Mouse (Mus musculus): ENCODE data around the gene Arf5. TPM values are rescaled to one million over a fixed set of nuclear protein-coding genes. Genes with fewer than 3 reads are reported as not detected.

Gene Arf5
- polyA plus RNA-seq, 1 experiment from 2014 or later = 420 TPM

GRCm38 (mm10) chr6:28399791-28400190 lies 23.6 kb upstream of the Arf5 start:
- DNase-seq (ENCODE audit: low spot score) = no peak
- 93% methylated on average over 4 of the region's 4 CpGs for WGBS
- H3K27ac ChIP-seq (ENCODE audit: low read depth, low read length) = no peak overlapping the region
- peaks cover 6% of the 10 kb centered on the region; the same call in 1 of the 2 replicates for H3K27me3 ChIP-seq (replicated peaks; ENCODE audit: control insufficient read depth, insufficient read depth, low read length)
- H3K4me1 ChIP-seq (ENCODE audit: control insufficient read depth, insufficient read depth, low read length) = peaks cover 12% of the 10 kb centered on the region
- no peak overlapping the region for H3K4me2 ChIP-seq (ENCODE audit: low read length)
- 0 out of 2 replicates have a peak, but pooled peaks cover 3% of the 10 kb centered on the region for H3K9me3 ChIP-seq (replicated peaks; ENCODE audit: control insufficient read depth, low read length)
- H3K4me3 ChIP-seq (ENCODE audit: low read depth, low read length) = no peak overlapping the region
- ATAC-seq = no peak
- H3K36me3 ChIP-seq (ENCODE audit: control insufficient read depth, insufficient read depth, low read length) = no peaks in the 10 kb centered on the region
- H3K9ac ChIP-seq (ENCODE audit: low read length) = no peak overlapping the region

DNA sequence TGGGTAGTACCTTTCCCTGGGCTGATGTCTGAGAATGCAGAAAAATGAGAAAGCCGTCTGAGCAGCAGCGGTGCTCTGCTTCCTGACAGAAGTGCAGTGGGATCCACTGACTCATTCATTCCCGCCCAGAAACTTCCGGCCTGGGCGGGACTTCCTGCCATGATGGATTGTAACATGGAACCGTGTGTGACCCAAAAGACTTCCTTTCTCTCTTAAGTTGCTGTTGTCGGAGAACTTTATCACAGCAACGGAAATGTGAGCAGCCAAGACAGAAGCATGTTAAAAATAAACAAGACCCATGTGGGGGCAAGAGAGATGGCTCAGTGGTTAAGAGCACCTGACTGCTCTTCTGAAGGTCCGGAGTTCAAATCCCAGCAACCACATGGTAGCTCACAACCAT lies 13.3 kb upstream of the Arf5 start:
- ATAC-seq (no peak), DNase-seq (ENCODE audit: low spot score) (no peak)
- no peaks in the 10 kb centered on the region for H3K4me1 ChIP-seq (ENCODE audit: control insufficient read depth, insufficient read depth, low read length)
- no peak overlapping the region for H3K4me2 ChIP-seq (ENCODE audit: low read length)
- H3K36me3 ChIP-seq (ENCODE audit: control insufficient read depth, insufficient read depth, low read length) = no peaks in the 10 kb centered on the region; the same call in 1 of the 2 replicates
- H3K4me3 ChIP-seq (ENCODE audit: low read depth, low read length) = no peak overlapping the region
- WGBS = 90% methylated on average over 9 of the region's 9 CpGs
- no peaks in the 10 kb centered on the region for H3K27me3 ChIP-seq (replicated peaks; ENCODE audit: control insufficient read depth, insufficient read depth, low read length)
- no peak overlapping the region for H3K27ac ChIP-seq (ENCODE audit: low read depth, low read length)
- no peak overlapping the region for H3K9ac ChIP-seq (ENCODE audit: low read length)
- H3K9me3 ChIP-seq (replicated peaks; ENCODE audit: control insufficient read depth, low read length) = no peaks in the 10 kb centered on the region

DNA sequence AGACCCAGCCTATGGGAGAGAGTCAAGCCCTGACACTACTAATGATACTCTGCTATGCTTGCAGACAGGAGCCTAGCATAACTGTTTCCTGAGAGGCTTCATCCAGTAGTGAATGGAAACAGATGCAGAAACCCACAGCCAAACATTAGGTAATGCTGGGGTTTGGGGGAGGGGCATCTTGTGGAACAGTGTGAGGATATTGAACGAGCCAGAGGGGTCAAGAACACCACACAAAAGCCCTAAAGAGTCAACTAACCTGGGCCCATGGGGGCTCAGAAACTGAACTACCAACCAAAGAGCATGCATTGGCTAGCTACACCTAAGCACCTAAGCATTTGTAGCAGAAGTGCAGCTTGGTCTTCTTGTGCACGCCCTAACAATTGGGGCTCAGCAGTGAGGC lies 12.1 kb upstream of the Arf5 start:
- ATAC-seq = no peak
- Histone ChIP-seq H3K27me3 (replicated peaks; ENCODE audit: control insufficient read depth, insufficient read depth, low read length) (no peaks in the 10 kb centered on the region), H3K4me3 (ENCODE audit: low read depth, low read length) (no peak overlapping the region), H3K36me3 (ENCODE audit: control insufficient read depth, insufficient read depth, low read length) (peaks cover 5% of the 10 kb centered on the region), H3K4me2 (ENCODE audit: low read length) (no peak overlapping the region), H3K27ac (ENCODE audit: low read depth, low read length) (no peak overlapping the region), H3K9ac (ENCODE audit: low read length) (no peak overlapping the region), H3K4me1 (ENCODE audit: control insufficient read depth, insufficient read depth, low read length) (no peaks in the 10 kb centered on the region), H3K9me3 (replicated peaks; ENCODE audit: control insufficient read depth, low read length) (no peaks in the 10 kb centered on the region)
- DNase-seq (ENCODE audit: low spot score) = no peak
- 64% methylated on average over 2 of the region's 2 CpGs for WGBS

GRCm38 (mm10) chr6:28416981-28417380 lies 6.4 kb upstream of the Arf5 start:
- no peak for DNase-seq (ENCODE audit: low spot score)
- Histone ChIP-seq H3K27ac (ENCODE audit: low read depth, low read length) (no peak overlapping the region), H3K4me3 (ENCODE audit: low read depth, low read length) (no peak overlapping the region), H3K4me1 (ENCODE audit: control insufficient read depth, insufficient read depth, low read length) (peaks cover 14% of the 10 kb centered on the region), H3K9ac (ENCODE audit: low read length) (no peak overlapping the region), H3K27me3 (replicated peaks; ENCODE audit: control insufficient read depth, insufficient read depth, low read length) (no peaks in the 10 kb centered on the region), H3K9me3 (replicated peaks; ENCODE audit: control insufficient read depth, low read length) (no peaks in the 10 kb centered on the region), H3K36me3 (ENCODE audit: control insufficient read depth, insufficient read depth, low read length) (peaks cover 27% of the 10 kb centered on the region), H3K4me2 (ENCODE audit: low read length) (no peak overlapping the region)
- WGBS = 83% methylated on average over 4 of the region's 4 CpGs
- ATAC-seq = no peak

DNA sequence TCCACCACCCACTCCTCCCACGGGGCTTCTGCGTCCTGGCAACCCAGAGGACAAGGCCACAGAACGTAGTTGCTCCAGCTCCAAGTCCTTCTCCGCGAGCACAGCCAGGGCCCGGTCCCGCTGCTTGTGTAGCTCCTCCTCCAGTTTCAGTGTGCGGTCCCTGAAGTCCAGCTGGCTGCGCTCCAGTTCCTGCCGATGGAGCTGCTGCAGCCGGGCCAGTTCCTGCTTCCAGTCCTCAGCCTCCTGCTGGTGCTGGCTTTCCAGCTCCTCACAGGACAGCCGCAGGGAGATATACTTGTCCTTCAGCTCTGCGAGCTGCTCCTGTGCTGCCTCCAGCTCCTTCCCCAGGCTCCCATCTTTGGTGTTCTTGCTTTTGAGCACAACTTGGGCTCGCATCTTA lies 4.9 kb upstream of the Arf5 start:
- DNase-seq (ENCODE audit: low spot score) (no peak), ATAC-seq (no peak)
- Histone ChIP-seq H3K36me3 (ENCODE audit: control insufficient read depth, insufficient read depth, low read length) (peaks cover 27% of the 10 kb centered on the region), H3K9ac (ENCODE audit: low read length) (no peak overlapping the region), H3K4me3 (ENCODE audit: low read depth, low read length) (no peak overlapping the region), H3K4me2 (ENCODE audit: low read length) (no peak overlapping the region), H3K27ac (ENCODE audit: low read depth, low read length) (no peak overlapping the region), H3K4me1 (ENCODE audit: control insufficient read depth, insufficient read depth, low read length) (peaks cover 17% of the 10 kb centered on the region), H3K9me3 (replicated peaks; ENCODE audit: control insufficient read depth, low read length) (no peaks in the 10 kb centered on the region), H3K27me3 (replicated peaks; ENCODE audit: control insufficient read depth, insufficient read depth, low read length) (no peaks in the 10 kb centered on the region)
- 82% methylated on average over 14 of the region's 14 CpGs for WGBS

GRCm38 (mm10) chr6:28419673-28420072 lies 3.7 kb upstream of the Arf5 start:
- ATAC-seq (no peak), DNase-seq (ENCODE audit: low spot score) (no peak)
- WGBS = 76% methylated on average over 2 of the region's 2 CpGs
- H3K9ac ChIP-seq (ENCODE audit: low read length) = no peak overlapping the region
- peaks cover 27% of the 10 kb centered on the region for H3K36me3 ChIP-seq (ENCODE audit: control insufficient read depth, insufficient read depth, low read length)
- peaks cover 23% of the 10 kb centered on the region for H3K4me1 ChIP-seq (ENCODE audit: control insufficient read depth, insufficient read depth, low read length)
- no peaks in the 10 kb centered on the region for H3K27me3 ChIP-seq (replicated peaks; ENCODE audit: control insufficient read depth, insufficient read depth, low read length)
- H3K9me3 ChIP-seq (replicated peaks; ENCODE audit: control insufficient read depth, low read length) = no peaks in the 10 kb centered on the region
- no peak overlapping the region for H3K27ac ChIP-seq (ENCODE audit: low read depth, low read length)
- no peak overlapping the region for H3K4me3 ChIP-seq (ENCODE audit: low read depth, low read length)
- peak overlapping the region; percentile 82 for H3K4me2 ChIP-seq (ENCODE audit: low read length)

DNA sequence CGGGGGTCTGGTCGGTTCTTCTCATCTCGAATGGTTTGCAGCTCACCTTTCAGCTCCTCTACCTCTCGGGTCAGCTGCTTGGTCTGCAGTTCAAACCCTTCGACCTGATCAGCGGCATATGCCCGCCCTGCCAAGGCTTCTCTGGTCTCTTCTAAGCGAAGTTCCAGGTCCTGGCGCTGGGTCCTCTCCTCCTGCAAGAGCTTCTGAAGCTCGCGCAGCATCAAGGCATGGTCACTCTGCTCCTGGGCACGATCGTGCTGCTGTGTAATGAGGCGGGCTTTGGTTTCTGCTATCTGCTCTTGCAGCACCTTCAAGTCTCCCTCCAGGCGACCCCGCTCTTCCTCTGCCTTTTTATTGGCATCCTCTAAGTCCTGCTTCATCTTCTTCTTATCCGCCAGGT lies 3.0 kb upstream of the Arf5 start:
- Histone ChIP-seq H3K9me3 (replicated peaks; ENCODE audit: control insufficient read depth, low read length) (no peaks in the 10 kb centered on the region), H3K27me3 (replicated peaks; ENCODE audit: control insufficient read depth, insufficient read depth, low read length) (no peaks in the 10 kb centered on the region), H3K4me2 (ENCODE audit: low read length) (peak overlapping the region; percentile 82), H3K4me1 (ENCODE audit: control insufficient read depth, insufficient read depth, low read length) (peaks cover 27% of the 10 kb centered on the region), H3K4me3 (ENCODE audit: low read depth, low read length) (peak overlapping the region; percentile 89), H3K9ac (ENCODE audit: low read length) (0 out of 2 replicates have a peak overlapping the region, but pooled peaks have one; percentile 3), H3K36me3 (ENCODE audit: control insufficient read depth, insufficient read depth, low read length) (peaks cover 25% of the 10 kb centered on the region), H3K27ac (ENCODE audit: low read depth, low read length) (no peak overlapping the region)
- WGBS = 82% methylated on average over 17 of the region's 17 CpGs
- DNase-seq (ENCODE audit: low spot score) (no peak), ATAC-seq (no peak)

- 26% methylated on average over 13 of the region's 13 CpGs for WGBS
- DNase-seq (ENCODE audit: low spot score) = no peak
- no peaks in the 10 kb centered on the region for H3K9me3 ChIP-seq (replicated peaks; ENCODE audit: control insufficient read depth, low read length)
- no peaks in the 10 kb centered on the region for H3K27me3 ChIP-seq (replicated peaks; ENCODE audit: control insufficient read depth, insufficient read depth, low read length)
- H3K4me2 ChIP-seq (ENCODE audit: low read length) = peak overlapping the region; percentile 82
- peak overlapping the region; percentile 89 for H3K4me3 ChIP-seq (ENCODE audit: low read depth, low read length)
- no peak overlapping the region for H3K27ac ChIP-seq (ENCODE audit: low read depth, low read length)
- H3K4me1 ChIP-seq (ENCODE audit: control insufficient read depth, insufficient read depth, low read length) = peaks cover 27% of the 10 kb centered on the region
- no peak for ATAC-seq
- H3K9ac ChIP-seq (ENCODE audit: low read length) = peak overlapping the region; percentile 81
- H3K36me3 ChIP-seq (ENCODE audit: control insufficient read depth, insufficient read depth, low read length) = peaks cover 28% of the 10 kb centered on the region
Observed at GRCm38 (mm10) chr6:28420865-28421264, 2.5 kb upstream of the Arf5 start.

- Histone ChIP-seq H3K9ac (ENCODE audit: low read length) (peak overlapping the region; percentile 81), H3K4me3 (ENCODE audit: low read depth, low read length) (peak overlapping the region; percentile 89), H3K27ac (ENCODE audit: low read depth, low read length) (no peak overlapping the region), H3K9me3 (replicated peaks; ENCODE audit: control insufficient read depth, low read length) (no peaks in the 10 kb centered on the region), H3K4me1 (ENCODE audit: control insufficient read depth, insufficient read depth, low read length) (peaks cover 27% of the 10 kb centered on the region), H3K4me2 (ENCODE audit: low read length) (peak overlapping the region; percentile 82), H3K27me3 (replicated peaks; ENCODE audit: control insufficient read depth, insufficient read depth, low read length) (no peaks in the 10 kb centered on the region), H3K36me3 (ENCODE audit: control insufficient read depth, insufficient read depth, low read length) (peaks cover 34% of the 10 kb centered on the region)
- WGBS = under 1% methylated on average over 27 of the region's 27 CpGs
- ATAC-seq = peak; percentile 83
- DNase-seq (ENCODE audit: low spot score) = peak; percentile 93
Observed at GRCm38 (mm10) chr6:28421469-28422000, 1.8 kb upstream of the Arf5 start.

Measured in forebrain, embryonic 14.5 days (tissue).